Mouse (Mus musculus) kidney, embryonic 15.5 days (tissue): ENCODE measurements around the gene Skiv2l. TPM values are rescaled to one million over a fixed set of nuclear protein-coding genes. Genes with fewer than 3 reads are reported as not detected.

ENCODE experiments used
- ATAC-seq: fragments of 200-750 bp; cut with Nextera tagmentation; replicated peaks from 2 replicates; pipeline ENCODE4 v1.8.0; 2017; ENCODE audit warnings: moderate TSS enrichment; ENCODE audit not compliant: low FRiP score
- H3K27ac ChIP-seq: fragments of 300-500 bp; sonication (generic); 2 replicates; pipeline ENCODE4 v1.5.1; 2015; ENCODE audit warnings: mild to moderate bottlenecking, inconsistent platforms
- H3K27me3 ChIP-seq: fragments of 300-500 bp; sonication (generic); 2 replicates; pipeline ENCODE4 v1.6.1; 2015; ENCODE audit warnings: inconsistent platforms
- H3K36me3 ChIP-seq: fragments of 300-500 bp; sonication (generic); 2 replicates; pipeline ENCODE4 v1.6.1; 2015; ENCODE audit warnings: inconsistent platforms
- H3K4me1 ChIP-seq: fragments of 300-500 bp; sonication (generic); 2 replicates; pipeline ENCODE4 v1.6.1; 2015; ENCODE audit warnings: inconsistent platforms
- H3K4me2 ChIP-seq: fragments of 300-500 bp; sonication (generic); 2 replicates; pipeline ENCODE4 v1.6.1; 2015; ENCODE audit warnings: moderate library complexity, mild to moderate bottlenecking, inconsistent platforms
- H3K4me3 ChIP-seq: fragments of 300-500 bp; sonication (generic); replicated peaks from 2 replicates; pipeline ENCODE4 v1.5.1; 2015; ENCODE audit warnings: mild to moderate bottlenecking, inconsistent platforms
- H3K9ac ChIP-seq: fragments of 300-500 bp; sonication (generic); 2 replicates; pipeline ENCODE4 v1.6.1; 2015; ENCODE audit warnings: mild to moderate bottlenecking, inconsistent platforms
- H3K9me3 ChIP-seq: fragments of 300-500 bp; sonication (generic); replicated peaks from 2 replicates; pipeline ENCODE4 v1.6.1; 2016; ENCODE audit warnings: inconsistent platforms
- WGBS: fragments of 180-500 bp; shearing (Covaris S2); methylation state at CpG from one replicate; pipeline ENCODE4 v1.1.7; 2015; ENCODE audit warnings: mixed read lengths; 5-methylcytosine and 5-hydroxymethylcytosine counted together
- polyA plus RNA-seq: library from polyadenylated mRNA; unstranded; fragments of >200 nt; fragmentation: Nextera tagmentation; extraction: Ambion mirVana; gene quantifications from 2 replicates; pipeline ENCODE4 v1.2.1, GENCODE M21; 2015

The Skiv2l gene
- polyA plus RNA-seq, 1 experiment from 2014 or later, result 53.1 TPM

- peaks cover 23% of the 10 kb centered on the region for H3K4me1 ChIP-seq
- 94% methylated on average over 2 of the region's 2 CpGs for WGBS
- no peak overlapping the region for H3K4me3 ChIP-seq
- no peaks in the 10 kb centered on the region for H3K27me3 ChIP-seq
- no peak overlapping the region for H3K9ac ChIP-seq
- no peak for ATAC-seq
- H3K27ac ChIP-seq, result no peak overlapping the region
- no peaks in the 10 kb centered on the region for H3K9me3 ChIP-seq
- peaks cover 8% of the 10 kb centered on the region for H3K36me3 ChIP-seq
- no peak overlapping the region for H3K4me2 ChIP-seq
Observed at GRCm38 (mm10) chr17:34891377-34891776, 41.4 kb upstream of the Skiv2l start.

GRCm38 (mm10) chr17:34890074-34890743 lies 40.2 kb upstream of the Skiv2l start:
- Histone ChIP-seq H3K4me2 (no peak overlapping the region), H3K27ac (no peak overlapping the region), H3K27me3 (no peaks in the 10 kb centered on the region), H3K4me1 (peaks cover 11% of the 10 kb centered on the region), H3K9ac (no peak overlapping the region), H3K36me3 (no peaks in the 10 kb centered on the region), H3K4me3 (no peak overlapping the region), H3K9me3 (no peaks in the 10 kb centered on the region)
- ATAC-seq, result no peak
- 83% methylated on average over 12 of the region's 12 CpGs for WGBS

- H3K9me3 ChIP-seq, result no peaks in the 10 kb centered on the region
- no peaks in the 10 kb centered on the region for H3K4me1 ChIP-seq
- no peaks in the 10 kb centered on the region for H3K27me3 ChIP-seq
- H3K36me3 ChIP-seq, result no peaks in the 10 kb centered on the region
- no peak overlapping the region for H3K9ac ChIP-seq
- no peak overlapping the region for H3K4me3 ChIP-seq
- no peak overlapping the region for H3K27ac ChIP-seq
- H3K4me2 ChIP-seq, result no peak overlapping the region
- 83% methylated on average over 5 of the region's 5 CpGs for WGBS
- no peak for ATAC-seq
Observed at GRCm38 (mm10) chr17:34887942-34888341, 37.9 kb upstream of the Skiv2l start.

- WGBS, result 72% methylated on average over 3 of the region's 3 CpGs
- ATAC-seq, result no peak
- Histone ChIP-seq H3K9ac (no peak overlapping the region), H3K9me3 (no peaks in the 10 kb centered on the region), H3K27ac (no peak overlapping the region), H3K4me2 (no peak overlapping the region), H3K27me3 (peaks cover 8% of the 10 kb centered on the region; the same call in 1 of the 2 replicates), H3K36me3 (no peaks in the 10 kb centered on the region), H3K4me3 (no peak overlapping the region), H3K4me1 (0 out of 2 replicates have a peak, but pooled peaks cover 5% of the 10 kb centered on the region)
Observed at GRCm38 (mm10) chr17:34885615-34886014, 35.6 kb upstream of the Skiv2l start.

GRCm38 (mm10) chr17:34884704-34885103 lies 34.7 kb upstream of the Skiv2l start:
- no peak for ATAC-seq
- no peak overlapping the region for H3K27ac ChIP-seq
- H3K4me1 ChIP-seq, result 0 out of 2 replicates have a peak, but pooled peaks cover 5% of the 10 kb centered on the region
- no peak overlapping the region for H3K4me3 ChIP-seq
- 90% methylated on average over 6 of the region's 6 CpGs for WGBS
- peaks cover 8% of the 10 kb centered on the region; the same call in 1 of the 2 replicates for H3K27me3 ChIP-seq
- H3K36me3 ChIP-seq, result no peaks in the 10 kb centered on the region
- H3K9me3 ChIP-seq, result no peaks in the 10 kb centered on the region
- no peak overlapping the region for H3K9ac ChIP-seq
- H3K4me2 ChIP-seq, result no peak overlapping the region

GRCm38 (mm10) chr17:34883332-34883731 lies 33.3 kb upstream of the Skiv2l start:
- Histone ChIP-seq H3K36me3 (no peaks in the 10 kb centered on the region), H3K9me3 (no peaks in the 10 kb centered on the region), H3K27ac (no peak overlapping the region), H3K4me3 (no peak overlapping the region), H3K4me2 (no peak overlapping the region), H3K4me1 (0 out of 2 replicates have a peak, but pooled peaks cover 11% of the 10 kb centered on the region), H3K9ac (no peak overlapping the region), H3K27me3 (peaks cover 8% of the 10 kb centered on the region; the same call in 1 of the 2 replicates)
- no peak for ATAC-seq
- WGBS, result 73% methylated on average over 3 of the region's 3 CpGs

- 10% methylated on average over 15 of the region's 15 CpGs for WGBS
- Histone ChIP-seq H3K27me3 (peaks cover 8% of the 10 kb centered on the region; the same call in 1 of the 2 replicates), H3K4me2 (peak within 1 kb of the TSS; percentile 42), H3K9me3 (no peaks in the 10 kb centered on the region), H3K4me3 (peak within 1 kb of the TSS; percentile 7), H3K9ac (0 out of 2 replicates have a peak within 1 kb of the TSS, but pooled peaks have one; percentile 26), H3K27ac (no peak within 1 kb of the TSS), H3K36me3 (no peaks in the 10 kb centered on the region), H3K4me1 (0 out of 2 replicates have a peak, but pooled peaks cover 11% of the 10 kb centered on the region)
- ATAC-seq, result no peak
Observed at GRCm38 (mm10) chr17:34881683-34882310, 31.8 kb upstream of the Skiv2l start, which contains the start of gene Gm20547. TSS of gene Gm20547 (minus strand) at chr17:34882042.

GRCm38 (mm10) chr17:34881166-34881565 lies 31.2 kb upstream of the Skiv2l start:
- H3K4me3 ChIP-seq, result no peak overlapping the region
- no peak for ATAC-seq
- H3K9ac ChIP-seq, result no peak overlapping the region
- H3K36me3 ChIP-seq, result no peaks in the 10 kb centered on the region
- H3K9me3 ChIP-seq, result no peaks in the 10 kb centered on the region
- 0 out of 2 replicates have a peak, but pooled peaks cover 11% of the 10 kb centered on the region for H3K4me1 ChIP-seq
- H3K27ac ChIP-seq, result no peak overlapping the region
- peaks cover 8% of the 10 kb centered on the region; the same call in 1 of the 2 replicates for H3K27me3 ChIP-seq
- no peak overlapping the region; the same call in 1 of the 2 replicates for H3K4me2 ChIP-seq

- WGBS, result 54% methylated on average over 11 of the region's 11 CpGs
Observed at GRCm38 (mm10) chr17:34879336-34879879, 29.4 kb upstream of the Skiv2l start, which contains the start of gene Zbtb12. TSS of gene Zbtb12 (plus strand) at chr17:34879483.

GRCm38 (mm10) chr17:34874321-34874720 lies 24.3 kb upstream of the Skiv2l start:
- no peak for ATAC-seq
- no peak overlapping the region for H3K4me3 ChIP-seq
- H3K27ac ChIP-seq, result no peak overlapping the region
- H3K27me3 ChIP-seq, result no peaks in the 10 kb centered on the region
- no peaks in the 10 kb centered on the region for H3K9me3 ChIP-seq
- WGBS, result 86% methylated on average over 6 of the region's 6 CpGs
- no peak overlapping the region for H3K4me2 ChIP-seq
- no peak overlapping the region for H3K9ac ChIP-seq
- H3K36me3 ChIP-seq, result no peaks in the 10 kb centered on the region
- H3K4me1 ChIP-seq, result 0 out of 2 replicates have a peak, but pooled peaks cover 2% of the 10 kb centered on the region

More at GRCm38 (mm10) chr17:34879336-34879879, 29.4 kb upstream of the Skiv2l start, which contains the start of gene Zbtb12:
- no peak within 1 kb of the TSS for H3K4me2 ChIP-seq
- no peak within 1 kb of the TSS; the same call in 1 of the 2 replicates for H3K4me3 ChIP-seq
- no peak within 1 kb of the TSS for H3K9ac ChIP-seq
- H3K4me1 ChIP-seq, result 0 out of 2 replicates have a peak, but pooled peaks cover 11% of the 10 kb centered on the region
- no peaks in the 10 kb centered on the region for H3K36me3 ChIP-seq
- no peaks in the 10 kb centered on the region for H3K9me3 ChIP-seq
- peaks cover 8% of the 10 kb centered on the region; the same call in 1 of the 2 replicates for H3K27me3 ChIP-seq
- ATAC-seq, result no peak
- no peak within 1 kb of the TSS for H3K27ac ChIP-seq

GRCm38 (mm10) chr17:34865981-34866380 lies 16.0 kb upstream of the Skiv2l start:
- 46% methylated on average over 7 of the region's 7 CpGs for WGBS
- Histone ChIP-seq H3K4me3 (no peak overlapping the region), H3K27ac (no peak overlapping the region), H3K4me2 (no peak overlapping the region), H3K36me3 (no peaks in the 10 kb centered on the region), H3K27me3 (no peaks in the 10 kb centered on the region), H3K4me1 (peaks cover 10% of the 10 kb centered on the region), H3K9ac (no peak overlapping the region), H3K9me3 (no peaks in the 10 kb centered on the region)
- ATAC-seq, result no peak
